In genomic region chr2:35255885-35256833, GRCm38 (mm10) we compare ENCODE assay signal across 8 mouse cellular contexts. TPM values are rescaled to one million over a fixed set of nuclear protein-coding genes. Genes with fewer than 3 reads are reported as not detected.
A peak's percentile ranks its signal among the peaks of the same experiment; 100 is the strongest.
DNase-seq lines count a peak whose midpoint lies in the region; ATAC-seq lines count a peak whose summit lies in the region.

Gsn (plus strand) TSS chr2:35256380.

- ATAC-seq in common myeloid progenitor, adult 5-6 weeks (replicated peaks; ENCODE audit: low read depth, poor library complexity, severe bottlenecking) = peak; percentile 80
- peak; percentile 97 for ATAC-seq in megakaryocyte-erythroid progenitor cell, adult 5-6 weeks (replicated peaks; ENCODE audit: low FRiP score, low TSS enrichment, poor library complexity, severe bottlenecking)

- DNase-seq in T-cell, adult 2 months (ENCODE audit: low spot score) = peak; percentile 86
- peak; percentile 89 for DNase-seq in gastrocnemius, postnatal 14 days
- DNase-seq in induced T-regulatory cell, adult 2 months (ENCODE audit: low read depth) = peak; percentile 89
- peak; percentile 58 to 61 for DNase-seq in left cerebral cortex, postnatal 25 days (ENCODE audit: low spot score in 2 of 2)
- DNase-seq in right cerebral cortex, postnatal 36 days (ENCODE audit: low spot score in 2 of 2) = peak; percentile 38 to 41
- peak; percentile 83 to 86 for DNase-seq in urinary bladder, postnatal 4 days (ENCODE audit: low spot score in 2 of 2)

- intact Hi-C loops in gastrocnemius, postnatal 14 days (cut with DNase I; ENCODE audit: low total_unique reads) = no loop called here
- intact Hi-C loops in left cerebral cortex, postnatal 25 days (cut with DNase I) = loop anchor here (5.0 kb wide), 1 partner anchor 39 kb away; no protein-coding TSS in a partner anchor

RNA-seq across cellular contexts. Expression of gene Gsn, which starts in this region (rescaled TPM):
- 8.9 and 9.7 TPM in 2 replicates for total RNA-seq in common myeloid progenitor, adult 5-6 weeks (2017)
- 100 to 1,000 TPM; 177 to 231 TPM for total RNA-seq in gastrocnemius, postnatal 14 days (2021)
- total RNA-seq in left cerebral cortex, postnatal 25 days (2021) = 10 to 100 TPM; 63.5 to 75.4 TPM
- total RNA-seq in megakaryocyte-erythroid progenitor cell, adult 5-6 weeks (2014; fragmentation: Nextera tagmentation) = 15.8 and 16.1 TPM in 2 replicates
- 3.7 and 5.2 TPM in 2 replicates for total RNA-seq in megakaryocyte-erythroid progenitor cell, adult 5-6 weeks (2017)

Comparison
In these comparisons a context has a peak if more than half of its experiments do, and no peak if none do; other contexts are left out.
1. Peak in every context shown above with its lines: DNase-seq and ATAC-seq.